Mouse (Mus musculus) limb, embryonic 10.5 days (tissue): ENCODE results near the gene Gstm7. TPM values are rescaled to one million over a fixed set of nuclear protein-coding genes. Genes with fewer than 3 reads are reported as not detected.

ENCODE experiments used
- DNase-seq: peaks from one replicate; pipeline ENCODE4 v3.0.0-alpha.2; 2017; ENCODE audit warnings: low spot score
- H3K27ac ChIP-seq: fragments of 300-500 bp; sonication (generic); 2 replicates; pipeline ENCODE4 v1.5.1; 2016; ENCODE audit warnings: mild to moderate bottlenecking
- H3K27me3 ChIP-seq: fragments of 300-500 bp; sonication (generic); 2 replicates; pipeline ENCODE4 v1.6.1; 2016; ENCODE audit warnings: low read depth, mild to moderate bottlenecking; ENCODE audit not compliant: poor library complexity, severe bottlenecking
- H3K36me3 ChIP-seq: fragments of 300-500 bp; sonication (generic); 2 replicates; pipeline ENCODE4 v1.6.1; 2016; ENCODE audit warnings: mild to moderate bottlenecking, moderate library complexity
- H3K4me1 ChIP-seq: fragments of 300-500 bp; sonication (generic); 2 replicates; pipeline ENCODE4 v1.6.1; 2016
- H3K4me3 ChIP-seq: fragments of 300-500 bp; sonication (generic); 2 replicates; pipeline ENCODE4 v1.5.1; 2016; ENCODE audit warnings: mild to moderate bottlenecking, moderate library complexity
- H3K9me3 ChIP-seq: fragments of 300-500 bp; sonication (generic); replicated peaks from 2 replicates; pipeline ENCODE4 v1.6.1; 2016; ENCODE audit warnings: mild to moderate bottlenecking
- WGBS: fragments of 180-500 bp; shearing (Covaris S2); methylation state at CpG from one replicate; pipeline ENCODE4 v1.1.7; 2016; 5-methylcytosine and 5-hydroxymethylcytosine counted together
- polyA plus RNA-seq: library from polyadenylated mRNA; unstranded; fragments of >200 nt; fragmentation: Nextera tagmentation; extraction: Ambion mirVana; gene quantifications from 2 replicates; pipeline ENCODE4 v1.2.1, GENCODE M21; 2016

Gene Gstm7
- polyA plus RNA-seq, 1 experiment from 2014 or later, result 26.0 TPM

DNA sequence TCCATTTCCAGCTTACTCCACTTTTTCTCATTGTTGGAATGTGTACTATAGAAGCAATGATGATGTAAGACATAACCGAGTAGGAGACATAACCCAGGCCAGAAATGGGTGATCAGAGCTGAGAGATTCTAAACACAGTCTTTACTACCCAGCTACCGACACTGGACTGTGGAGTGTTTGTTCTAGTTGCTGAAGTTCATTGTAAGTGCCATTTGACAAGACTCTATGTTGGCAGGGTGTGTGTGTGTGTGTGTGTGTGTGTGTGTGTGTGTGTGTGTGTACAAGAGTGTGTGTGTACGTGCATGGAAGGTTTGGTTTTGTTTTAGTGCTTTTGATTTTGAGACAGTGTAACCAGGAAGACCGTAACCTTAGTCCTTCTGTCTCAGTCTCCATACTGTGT, 1.9 kb downstream of the Gstm7 start:
- Histone ChIP-seq H3K27me3 (0 out of 2 replicates have a peak, but pooled peaks cover 2% of the 10 kb centered on the region), H3K9me3 (no peaks in the 10 kb centered on the region), H3K27ac (no peak overlapping the region), H3K4me1 (peaks cover 12% of the 10 kb centered on the region), H3K4me3 (no peak overlapping the region), H3K36me3 (no peaks in the 10 kb centered on the region)
- DNase-seq, result no peak
- WGBS, result 87% methylated on average over 4 of the region's 4 CpGs

GRCm38 (mm10) chr3:107929243-107929642, 2.4 kb downstream of the Gstm7 start:
- H3K36me3 ChIP-seq, result no peaks in the 10 kb centered on the region
- H3K4me1 ChIP-seq, result peaks cover 12% of the 10 kb centered on the region
- H3K9me3 ChIP-seq, result no peaks in the 10 kb centered on the region
- no peak for DNase-seq
- WGBS, result 85% methylated on average over 4 of the region's 4 CpGs
- H3K27ac ChIP-seq, result no peak overlapping the region
- H3K4me3 ChIP-seq, result no peak overlapping the region
- H3K27me3 ChIP-seq, result 0 out of 2 replicates have a peak, but pooled peaks cover 2% of the 10 kb centered on the region

- 89% methylated on average over 11 of the region's 11 CpGs for WGBS
- Histone ChIP-seq H3K27ac (no peak overlapping the region), H3K9me3 (no peaks in the 10 kb centered on the region), H3K4me3 (no peak overlapping the region), H3K4me1 (peaks cover 12% of the 10 kb centered on the region), H3K36me3 (no peaks in the 10 kb centered on the region), H3K27me3 (no peaks in the 10 kb centered on the region)
- DNase-seq, result no peak
Observed at GRCm38 (mm10) chr3:107928691-107929090, 2.9 kb downstream of the Gstm7 start.

- peaks cover 12% of the 10 kb centered on the region for H3K4me1 ChIP-seq
- no peaks in the 10 kb centered on the region for H3K27me3 ChIP-seq
- no peak for DNase-seq
- H3K9me3 ChIP-seq, result no peaks in the 10 kb centered on the region
- no peaks in the 10 kb centered on the region for H3K36me3 ChIP-seq
- H3K27ac ChIP-seq, result no peak overlapping the region
- H3K4me3 ChIP-seq, result no peak overlapping the region
- WGBS, result 95% methylated on average over 3 of the region's 3 CpGs
Observed at GRCm38 (mm10) chr3:107927841-107928240, 3.8 kb downstream of the Gstm7 start.

DNA sequence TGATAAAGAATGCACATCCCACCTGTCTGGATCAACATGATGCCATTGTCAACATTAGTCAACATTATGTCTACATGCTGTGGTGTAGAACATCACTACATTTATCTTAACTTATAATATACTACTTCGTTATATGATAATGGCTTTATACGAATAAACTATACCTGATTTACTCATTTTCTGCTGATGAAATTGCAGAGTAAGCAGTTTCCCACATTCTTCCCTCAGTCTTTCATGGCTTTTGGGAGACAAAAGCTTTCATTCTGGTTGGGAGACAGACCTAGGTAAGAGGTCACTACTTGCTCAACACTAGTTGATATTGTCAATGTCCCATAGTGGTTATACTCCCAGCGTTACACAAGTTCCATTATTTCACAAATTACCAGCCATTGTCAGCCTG, 6.3 kb downstream of the Gstm7 start:
- Histone ChIP-seq H3K9me3 (no peaks in the 10 kb centered on the region), H3K27ac (no peak overlapping the region), H3K36me3 (no peaks in the 10 kb centered on the region), H3K4me1 (no peaks in the 10 kb centered on the region; the same call in 1 of the 2 replicates), H3K4me3 (no peak overlapping the region), H3K27me3 (no peaks in the 10 kb centered on the region)
- WGBS, result 91% methylated on average over 3 of the region's 3 CpGs
- DNase-seq, result no peak

DNA sequence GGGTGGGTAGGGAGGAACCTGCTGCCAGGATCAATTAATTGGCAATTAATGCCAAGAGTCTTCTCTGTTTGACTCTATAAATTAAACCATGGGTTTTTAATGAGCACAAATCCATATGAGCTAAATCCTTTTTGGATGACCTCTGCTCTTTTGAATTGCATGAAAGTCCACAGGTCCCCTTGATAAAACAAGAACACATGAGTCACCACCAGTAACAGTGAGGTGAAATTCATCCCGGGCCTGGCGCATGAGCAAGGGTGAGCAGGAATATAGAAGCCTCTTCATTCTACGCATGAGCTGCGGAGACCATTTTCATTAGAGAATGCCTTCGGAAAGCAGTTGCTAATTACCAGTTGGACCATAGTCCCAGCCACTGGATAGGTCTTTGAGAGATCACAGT, 11.3 kb downstream of the Gstm7 start:
- no peak for DNase-seq
- H3K4me1 ChIP-seq, result no peaks in the 10 kb centered on the region
- no peak overlapping the region for H3K4me3 ChIP-seq
- no peak overlapping the region for H3K27ac ChIP-seq
- no peaks in the 10 kb centered on the region for H3K36me3 ChIP-seq
- H3K27me3 ChIP-seq, result no peaks in the 10 kb centered on the region
- H3K9me3 ChIP-seq, result no peaks in the 10 kb centered on the region
- WGBS, result 94% methylated on average over 5 of the region's 5 CpGs

DNA sequence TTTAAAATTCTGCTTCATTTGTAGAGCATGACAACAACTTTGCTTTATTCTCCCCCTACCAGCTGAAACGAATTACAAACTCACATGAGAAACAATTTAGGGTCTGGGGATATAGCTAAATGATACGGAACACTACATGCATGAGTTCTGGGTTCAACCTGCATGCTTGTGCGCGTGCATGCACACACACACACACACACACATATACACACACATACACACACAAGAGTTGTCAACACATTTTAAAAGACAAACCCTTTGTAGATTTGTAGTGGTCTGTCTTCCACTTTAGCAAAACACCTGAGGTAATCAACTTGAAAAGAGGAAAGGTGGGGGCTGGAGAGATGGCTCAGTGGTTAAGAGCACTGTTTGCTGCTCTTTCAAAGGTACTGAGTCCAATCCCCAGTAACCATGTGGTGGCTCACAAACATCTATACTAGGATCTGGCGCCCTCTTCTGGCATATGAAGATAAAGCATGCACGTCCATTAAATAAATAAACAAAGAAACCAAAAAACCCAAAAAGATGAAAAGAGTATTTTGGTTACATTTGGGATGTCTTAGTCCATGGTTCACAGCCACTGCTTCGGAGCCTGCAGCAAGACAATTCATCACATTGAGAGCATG, 13.7 kb downstream of the Gstm7 start:
- WGBS, result 58% methylated on average over 7 of the region's 7 CpGs

DNA sequence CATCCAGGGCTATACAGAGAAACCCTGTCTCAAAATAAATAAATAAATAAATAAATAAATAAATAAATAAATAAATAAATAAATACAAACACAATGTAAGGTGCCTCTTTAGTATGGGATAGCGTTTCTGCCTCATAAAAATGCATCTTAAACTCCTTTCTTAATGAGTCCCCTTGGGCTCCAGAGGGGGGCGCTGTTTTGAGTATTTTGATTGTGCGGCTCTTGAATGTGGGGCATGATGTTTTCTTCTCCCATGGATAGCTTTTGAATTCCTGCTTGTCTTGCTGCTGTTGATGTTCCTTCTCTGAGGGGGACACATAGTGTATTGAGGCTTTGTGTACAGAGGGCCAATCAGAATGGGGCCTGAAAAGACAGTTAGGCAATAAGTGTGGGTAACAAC, 14.5 kb downstream of the Gstm7 start:
- Histone ChIP-seq H3K27me3 (no peaks in the 10 kb centered on the region), H3K36me3 (no peaks in the 10 kb centered on the region), H3K4me3 (no peak overlapping the region), H3K9me3 (no peaks in the 10 kb centered on the region), H3K27ac (no peak overlapping the region), H3K4me1 (no peaks in the 10 kb centered on the region)
- 83% methylated on average over 3 of the region's 3 CpGs for WGBS
- no peak for DNase-seq

More for the DNA sequence above, 13.7 kb downstream of the Gstm7 start:
- Histone ChIP-seq H3K4me1 (no peaks in the 10 kb centered on the region), H3K36me3 (no peaks in the 10 kb centered on the region), H3K9me3 (no peaks in the 10 kb centered on the region), H3K27me3 (no peaks in the 10 kb centered on the region), H3K27ac (no peak overlapping the region), H3K4me3 (no peak overlapping the region)
- peak; percentile 50 for DNase-seq

DNA sequence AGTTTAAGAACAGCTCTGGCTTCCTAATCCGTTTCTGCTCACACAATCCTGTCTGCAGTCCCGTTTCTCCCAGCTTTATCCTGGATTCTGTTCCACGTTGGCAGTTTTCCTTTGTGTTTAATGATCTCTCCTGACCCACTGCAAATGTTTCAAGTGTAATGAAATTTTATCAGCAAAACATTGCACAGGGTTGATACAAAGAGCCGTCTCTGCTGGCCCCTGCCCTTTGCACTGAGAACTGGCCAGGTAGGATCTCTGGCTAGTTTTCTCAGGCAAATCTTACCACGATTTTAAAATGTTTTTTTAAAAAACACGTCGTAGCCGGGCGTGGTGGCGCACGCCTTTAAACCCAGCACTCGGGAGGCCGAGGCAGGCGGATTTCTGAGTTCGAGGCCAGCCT, 14.9 kb downstream of the Gstm7 start:
- no peak overlapping the region for H3K4me3 ChIP-seq
- WGBS, result 89% methylated on average over 15 of the region's 15 CpGs
- no peaks in the 10 kb centered on the region for H3K4me1 ChIP-seq
- no peak overlapping the region for H3K27ac ChIP-seq
- H3K27me3 ChIP-seq, result no peaks in the 10 kb centered on the region
- H3K9me3 ChIP-seq, result no peaks in the 10 kb centered on the region
- DNase-seq, result no peak
- H3K36me3 ChIP-seq, result no peaks in the 10 kb centered on the region

- no peak for DNase-seq
- Histone ChIP-seq H3K27ac (no peak overlapping the region), H3K4me1 (peaks cover 10% of the 10 kb centered on the region), H3K4me3 (no peak overlapping the region), H3K36me3 (no peaks in the 10 kb centered on the region), H3K9me3 (no peaks in the 10 kb centered on the region), H3K27me3 (no peaks in the 10 kb centered on the region)
- WGBS, result 66% methylated on average over 6 of the region's 6 CpGs
Observed at GRCm38 (mm10) chr3:107905942-107906341, 25.7 kb downstream of the Gstm7 start.

DNA sequence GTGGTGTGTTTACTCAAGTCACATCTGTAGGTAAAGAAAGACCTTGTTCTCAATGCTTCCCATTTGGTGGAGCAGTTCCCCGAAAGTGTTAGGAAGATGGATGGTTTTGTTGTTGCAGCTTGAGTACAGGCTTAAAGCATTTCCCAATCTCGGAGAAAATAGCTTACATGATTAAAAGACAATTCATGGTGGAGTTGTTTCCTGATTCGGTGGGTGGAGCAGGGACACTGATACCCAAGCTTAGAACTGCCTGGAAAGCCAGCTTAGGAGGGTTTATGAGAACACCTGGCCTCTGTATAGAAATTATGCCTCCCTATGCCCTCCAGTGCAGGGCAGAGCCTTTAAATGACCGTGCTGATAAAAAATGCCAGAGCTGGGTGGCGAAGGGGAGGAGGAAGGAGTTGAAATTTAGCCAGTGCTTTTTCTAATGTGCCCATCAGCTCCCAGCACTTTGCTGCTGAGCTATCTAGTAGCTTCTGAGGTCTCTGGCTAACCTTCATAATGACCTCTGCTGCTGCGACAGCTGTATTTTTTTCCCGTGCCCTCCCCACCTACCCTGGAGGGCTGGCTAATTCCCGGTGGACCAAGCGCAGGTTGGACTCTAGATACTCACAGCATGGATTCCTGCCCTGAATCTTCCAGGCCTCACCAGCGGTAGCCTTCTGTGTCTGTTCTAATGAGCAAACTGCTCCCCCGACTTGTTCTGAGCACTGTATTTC, 30.5 kb downstream of the Gstm7 start:
- H3K4me1 ChIP-seq, result peaks cover 15% of the 10 kb centered on the region
- peaks cover 25% of the 10 kb centered on the region for H3K36me3 ChIP-seq
- 66% methylated on average over 11 of the region's 11 CpGs for WGBS
- no peaks in the 10 kb centered on the region for H3K9me3 ChIP-seq
- no peak overlapping the region for H3K27ac ChIP-seq
- no peaks in the 10 kb centered on the region for H3K27me3 ChIP-seq
- no peak overlapping the region for H3K4me3 ChIP-seq
- no peak for DNase-seq

DNA sequence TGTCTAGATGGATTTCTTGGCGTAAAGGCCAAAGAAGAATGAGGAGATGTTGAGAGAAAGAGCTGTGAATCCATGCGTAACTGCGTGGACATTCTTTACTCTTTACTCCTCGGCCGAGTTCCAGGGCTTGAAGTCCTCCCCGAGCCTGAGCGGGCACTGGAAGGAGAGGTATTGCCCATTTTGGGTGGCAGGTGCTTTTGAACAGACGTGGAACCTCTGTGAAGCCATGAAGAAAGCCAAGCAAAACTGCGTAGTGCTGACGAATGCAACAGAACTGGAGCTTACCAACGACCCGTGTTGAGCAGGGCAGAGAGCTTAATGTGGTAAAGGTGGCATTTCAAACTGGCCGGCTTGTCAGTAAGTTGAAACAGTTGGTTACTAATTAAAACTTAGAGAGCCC, 32.9 kb downstream of the Gstm7 start:
- Histone ChIP-seq H3K4me3 (no peak overlapping the region), H3K4me1 (peaks cover 24% of the 10 kb centered on the region), H3K36me3 (peaks cover 25% of the 10 kb centered on the region), H3K27ac (no peak overlapping the region), H3K27me3 (no peaks in the 10 kb centered on the region), H3K9me3 (no peaks in the 10 kb centered on the region)
- WGBS, result 94% methylated on average over 13 of the region's 13 CpGs
- DNase-seq, result no peak

GRCm38 (mm10) chr3:107895720-107896569, 35.7 kb downstream of the Gstm7 start, which contains the start of gene Gstm5:
Gene Gstm5, plus strand, starts transcription at chr3:107895821.
- H3K36me3 ChIP-seq, result peaks cover 28% of the 10 kb centered on the region
- H3K27ac ChIP-seq, result peak within 1 kb of the TSS; percentile 94
- peaks cover 15% of the 10 kb centered on the region for H3K4me1 ChIP-seq
- H3K4me3 ChIP-seq, result peak within 1 kb of the TSS; percentile 84
- 7% methylated on average over 40 of the region's 40 CpGs for WGBS
- H3K9me3 ChIP-seq, result no peaks in the 10 kb centered on the region
- peak; percentile 86 for DNase-seq
- H3K27me3 ChIP-seq, result no peaks in the 10 kb centered on the region
